Mouse (Mus musculus) 416B (cell line): ENCODE measurements around the gene Capn7.

Experiments
- DNase-seq: peaks from one replicate; pipeline ENCODE4 v3.0.0; 2011; ENCODE audit warnings: low read depth

Capn7 gene

GRCm38 (mm10) chr14:31414235-31414966, 78.0 kb downstream of the Capn7 start:
- no peak for DNase-seq

DNA sequence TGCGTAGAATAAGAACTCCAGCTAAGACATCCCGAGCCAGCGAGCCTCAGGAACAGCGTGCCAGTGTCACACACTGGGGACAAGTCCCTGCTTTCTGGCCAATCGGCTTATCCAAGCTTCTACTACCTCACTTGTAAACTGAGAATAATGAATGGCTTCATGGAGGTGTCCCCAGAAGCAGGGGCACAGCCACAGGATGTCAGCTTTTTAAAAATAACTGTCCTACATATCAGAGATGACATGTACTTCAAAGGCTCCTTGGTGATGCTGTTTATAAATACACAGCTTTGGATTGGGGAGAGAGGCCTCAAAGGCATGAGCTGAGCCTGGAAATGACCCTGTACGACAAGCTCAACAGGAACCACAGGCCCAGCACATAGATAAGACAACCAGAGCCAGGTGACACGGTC, 78.5 kb downstream of the Capn7 start:
- DNase-seq: no peak

GRCm38 (mm10) chr14:31416411-31416810, 80.0 kb downstream of the Capn7 start:
- no peak for DNase-seq

DNA sequence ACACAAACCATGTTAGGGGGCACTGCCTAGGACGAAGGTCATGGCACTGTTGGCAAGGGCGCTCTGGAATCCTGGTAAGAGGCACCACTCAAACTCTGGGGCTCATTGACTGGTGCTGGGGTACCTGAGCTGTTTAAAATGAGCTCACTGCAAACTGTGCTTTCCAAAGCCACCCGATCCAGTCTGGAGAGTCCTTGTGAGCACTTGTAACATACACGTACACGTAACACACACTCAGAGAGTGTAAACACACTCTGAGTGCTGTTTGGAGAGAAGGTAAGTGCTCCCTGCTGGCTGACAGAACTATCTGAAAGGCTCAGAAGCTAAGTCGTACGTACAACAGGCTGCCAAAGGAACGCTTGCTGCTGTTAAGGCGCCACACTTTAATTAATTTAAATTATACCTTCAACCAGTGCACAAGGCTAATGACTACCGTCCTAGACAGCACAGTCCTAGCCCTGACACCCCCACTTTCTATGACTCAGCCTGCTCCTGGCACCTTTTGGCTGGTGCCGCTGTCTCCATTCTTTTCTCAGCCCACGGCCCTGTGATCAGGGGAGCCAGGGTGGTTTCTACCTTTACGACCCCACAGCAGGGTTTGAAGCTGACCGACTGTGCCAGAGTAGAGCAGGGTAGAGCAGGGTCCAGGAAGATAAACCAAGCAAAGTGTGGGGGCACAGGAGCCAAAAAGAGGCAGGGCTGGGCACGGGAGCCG, 80.6 kb downstream of the Capn7 start:
- no peak for DNase-seq

- DNase-seq: no peak
Observed at GRCm38 (mm10) chr14:31419279-31419678, 82.8 kb downstream of the Capn7 start.

DNA sequence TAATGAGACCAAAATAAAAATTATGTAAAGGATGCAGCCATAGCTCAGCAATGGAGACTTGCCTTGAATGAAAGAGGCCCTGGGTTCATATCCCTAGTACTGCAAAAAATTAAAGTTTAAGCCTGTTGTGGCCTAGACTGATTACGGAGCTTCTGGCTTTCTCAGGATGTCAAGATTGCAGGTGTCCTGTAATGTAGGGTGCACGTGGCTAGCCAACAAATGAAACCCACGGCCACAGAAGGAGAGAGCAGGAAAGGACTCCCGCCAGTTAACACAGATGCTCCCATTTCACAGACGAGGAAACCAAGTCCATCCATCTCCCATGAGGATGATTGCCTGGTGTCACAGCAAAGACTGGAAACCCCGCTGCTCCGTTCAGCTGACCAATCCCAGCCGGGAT, 83.7 kb downstream of the Capn7 start:
- DNase-seq: no peak

GRCm38 (mm10) chr14:31420562-31420961, 84.1 kb downstream of the Capn7 start:
- DNase-seq: no peak

DNA sequence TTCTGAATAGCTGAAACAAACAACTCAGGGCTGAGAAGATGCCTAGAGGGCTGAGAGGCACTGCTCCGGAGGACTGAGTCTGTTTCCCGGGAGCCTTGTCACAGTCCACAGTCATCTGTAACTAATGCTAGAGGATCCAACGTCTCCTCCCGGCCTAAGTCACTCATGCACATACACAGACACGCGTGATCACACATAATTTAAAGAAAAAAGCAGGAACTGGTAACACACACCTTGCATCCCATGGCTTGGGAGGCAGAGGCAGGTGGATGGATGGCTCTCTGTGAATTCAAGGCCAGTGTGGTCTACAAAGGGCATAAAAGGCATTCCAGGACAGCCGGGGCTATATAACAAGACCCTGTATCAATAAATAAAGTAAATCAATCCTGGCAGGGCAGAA, 84.5 kb downstream of the Capn7 start:
- DNase-seq: no peak
